Mouse (Mus musculus) forebrain, embryonic 13.5 days (tissue): ENCODE results near the gene Cenpj. TPM values are rescaled to one million over a fixed set of nuclear protein-coding genes. Genes with fewer than 3 reads are reported as not detected.
A peak's percentile ranks its signal among the peaks of the same experiment; 100 is the strongest.

ENCODE experiments used
- ATAC-seq: fragments of 200-750 bp; cut with Nextera tagmentation; 2 replicates; pipeline ENCODE4 v1.8.0; 2017
- H3K27ac ChIP-seq: fragments of 300-500 bp; sonication (generic); 2 replicates; pipeline ENCODE4 v1.5.1; 2015; ENCODE audit warnings: inconsistent platforms, mild to moderate bottlenecking, moderate library complexity
- H3K27me3 ChIP-seq: fragments of 300-500 bp; sonication (generic); 2 replicates; pipeline ENCODE4 v1.6.1; 2015; ENCODE audit warnings: mild to moderate bottlenecking, inconsistent platforms
- H3K36me3 ChIP-seq: fragments of 300-500 bp; sonication (generic); 2 replicates; pipeline ENCODE4 v1.6.1; 2015; ENCODE audit warnings: mild to moderate bottlenecking, inconsistent platforms; ENCODE audit not compliant: poor library complexity, severe bottlenecking
- H3K4me1 ChIP-seq: fragments of 300-500 bp; sonication (generic); 2 replicates; pipeline ENCODE4 v1.6.1; 2015; ENCODE audit warnings: inconsistent platforms
- H3K4me2 ChIP-seq: fragments of 300-500 bp; sonication (generic); 2 replicates; pipeline ENCODE4 v1.6.1; 2015; ENCODE audit warnings: inconsistent platforms, mild to moderate bottlenecking, moderate library complexity
- H3K4me3 ChIP-seq: fragments of 300-500 bp; sonication (generic); 2 replicates; pipeline ENCODE4 v1.5.1; 2015; ENCODE audit warnings: mild to moderate bottlenecking, inconsistent platforms
- H3K9ac ChIP-seq: fragments of 300-500 bp; sonication (generic); 2 replicates; pipeline ENCODE4 v1.6.1; 2015; ENCODE audit warnings: mild to moderate bottlenecking, inconsistent platforms
- H3K9me3 ChIP-seq: fragments of 300-500 bp; sonication (generic); replicated peaks from 2 replicates; pipeline ENCODE4 v1.6.1; 2016; ENCODE audit warnings: inconsistent platforms
- WGBS: fragments of 180-500 bp; shearing (Covaris S2); methylation state at CpG from one replicate; pipeline ENCODE4 v1.1.7; 2015; 5-methylcytosine and 5-hydroxymethylcytosine counted together
- polyA plus RNA-seq: library from polyadenylated mRNA; unstranded; fragments of >200 nt; fragmentation: Nextera tagmentation; extraction: Ambion mirVana; gene quantifications from 2 replicates; pipeline ENCODE4 v1.2.1, GENCODE M21; 2015

Cenpj gene
- polyA plus RNA-seq, 1 experiment from 2014 or later: 16.1 TPM

DNA sequence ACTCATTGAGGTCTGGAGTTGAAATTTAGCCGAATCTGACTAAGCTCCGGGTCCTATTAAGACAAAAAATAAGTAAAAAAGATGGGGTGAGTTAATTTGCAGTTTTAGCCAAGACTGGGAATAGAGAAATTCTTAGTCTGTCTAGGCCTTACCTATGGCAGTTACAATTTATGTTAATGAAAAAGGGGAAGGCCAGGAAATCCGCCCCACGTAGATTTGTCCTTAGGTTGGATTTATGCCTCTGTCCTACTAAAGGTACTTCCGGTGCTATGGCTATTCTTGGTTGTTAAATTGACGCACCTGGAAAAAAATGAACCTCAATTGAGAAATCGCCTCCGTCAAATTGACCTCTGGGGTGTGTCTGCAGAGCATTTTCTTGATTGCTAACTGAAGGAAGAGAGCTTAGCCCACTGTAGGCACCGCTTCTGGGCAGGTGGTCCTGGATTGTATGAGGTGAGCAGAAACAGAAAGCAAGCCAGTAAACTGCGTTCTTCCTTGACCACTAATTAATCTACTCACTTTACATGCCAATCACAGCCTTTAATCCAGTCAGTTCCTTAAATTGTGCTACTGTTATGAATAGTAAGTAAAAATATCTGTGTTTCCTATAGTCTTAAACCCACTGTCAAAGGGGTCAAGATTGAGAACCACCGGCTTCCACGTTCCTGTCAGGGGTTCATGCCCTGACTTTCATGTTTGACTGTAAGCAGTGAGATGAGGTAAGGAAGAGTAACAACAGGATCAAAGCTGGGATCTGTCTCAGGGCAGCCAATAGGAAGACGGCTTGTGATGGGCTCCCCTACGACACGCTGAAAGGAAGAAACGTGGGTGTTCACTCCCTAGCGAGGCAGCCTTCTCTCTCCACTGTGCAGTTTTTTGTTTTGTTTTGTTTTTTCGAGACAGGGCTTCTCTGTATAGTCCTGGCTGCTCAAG lies 1.0 kb upstream of the Cenpj start:
- Histone ChIP-seq H3K27me3 (no peaks in the 10 kb centered on the region; the same call in 1 of the 2 replicates), H3K9ac (no peak overlapping the region), H3K36me3 (no peaks in the 10 kb centered on the region), H3K4me1 (peaks cover 11% of the 10 kb centered on the region), H3K9me3 (no peaks in the 10 kb centered on the region), H3K4me3 (peak overlapping the region; percentile 45; the same call in 1 of the 2 replicates), H3K27ac (no peak overlapping the region), H3K4me2 (peak overlapping the region; percentile 70)
- 78% methylated on average over 18 of the region's 18 CpGs for whole genome bisulfite sequencing
- no peak for ATAC-seq

- WGBS: 76% methylated on average over 2 of the region's 2 CpGs
- ATAC-seq: no peak
- peak overlapping the region; percentile 55; the same call in 1 of the 2 replicates for H3K9ac ChIP-seq
Observed at GRCm38 (mm10) chr14:56572546-56572945, 2.7 kb downstream of the Cenpj start.

GRCm38 (mm10) chr14:56571310-56572093 lies 3.7 kb downstream of the Cenpj start:
- no peaks in the 10 kb centered on the region for H3K36me3 ChIP-seq
- peaks cover 25% of the 10 kb centered on the region for H3K4me1 ChIP-seq
- no peaks in the 10 kb centered on the region for H3K9me3 ChIP-seq
- H3K4me3 ChIP-seq: peak overlapping the region; percentile 72
- no peaks in the 10 kb centered on the region; the same call in 1 of the 2 replicates for H3K27me3 ChIP-seq
- H3K27ac ChIP-seq: peak overlapping the region; percentile 68
- under 1% methylated on average over 59 of the region's 59 CpGs for WGBS
- peak overlapping the region; percentile 72 for H3K9ac ChIP-seq
- ATAC-seq: peak; percentile 100
- H3K4me2 ChIP-seq: peak overlapping the region; percentile 67

More at GRCm38 (mm10) chr14:56572546-56572945, 2.7 kb downstream of the Cenpj start:
- Histone ChIP-seq H3K9me3 (no peaks in the 10 kb centered on the region), H3K4me1 (peaks cover 25% of the 10 kb centered on the region), H3K4me2 (peak overlapping the region; percentile 56), H3K36me3 (no peaks in the 10 kb centered on the region), H3K27me3 (no peaks in the 10 kb centered on the region; the same call in 1 of the 2 replicates), H3K27ac (no peak overlapping the region), H3K4me3 (peak overlapping the region; percentile 72)

- WGBS: 90% methylated on average over 4 of the region's 4 CpGs
Observed at GRCm38 (mm10) chr14:56569041-56569440, 6.2 kb downstream of the Cenpj start.

DNA sequence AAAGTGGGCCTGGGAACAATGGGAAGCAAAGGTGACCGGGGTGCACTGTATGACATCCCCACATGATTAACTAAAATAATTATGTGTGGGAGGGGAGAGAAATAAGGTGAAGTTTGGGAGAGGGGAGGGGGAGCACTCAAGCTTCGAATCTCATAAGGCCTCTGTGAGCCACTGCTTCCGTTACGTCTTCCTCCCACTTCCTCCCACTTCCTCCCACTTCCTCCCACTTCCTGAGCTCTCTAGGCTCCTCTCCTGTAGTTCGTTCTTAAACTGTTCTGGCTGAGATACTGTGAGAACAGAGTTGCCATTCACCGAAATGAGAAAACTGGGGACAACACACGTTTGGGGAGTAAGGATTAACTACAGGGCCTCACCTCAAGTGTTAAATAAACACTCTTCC lies 7.7 kb downstream of the Cenpj start:
- H3K27me3 ChIP-seq: no peaks in the 10 kb centered on the region
- H3K9me3 ChIP-seq: no peaks in the 10 kb centered on the region
- H3K36me3 ChIP-seq: peaks cover 20% of the 10 kb centered on the region
- H3K4me2 ChIP-seq: no peak overlapping the region
- WGBS: 82% methylated on average over 7 of the region's 7 CpGs
- H3K4me3 ChIP-seq: no peak overlapping the region
- ATAC-seq: no peak
- H3K9ac ChIP-seq: no peak overlapping the region
- H3K4me1 ChIP-seq: peaks cover 18% of the 10 kb centered on the region
- H3K27ac ChIP-seq: no peak overlapping the region

More at GRCm38 (mm10) chr14:56569041-56569440, 6.2 kb downstream of the Cenpj start:
- H3K4me2 ChIP-seq: no peak overlapping the region
- H3K9ac ChIP-seq: no peak overlapping the region
- H3K4me3 ChIP-seq: no peak overlapping the region
- peaks cover 7% of the 10 kb centered on the region for H3K36me3 ChIP-seq
- H3K27ac ChIP-seq: no peak overlapping the region
- H3K4me1 ChIP-seq: peaks cover 19% of the 10 kb centered on the region
- H3K9me3 ChIP-seq: no peaks in the 10 kb centered on the region
- no peaks in the 10 kb centered on the region for H3K27me3 ChIP-seq
- ATAC-seq: no peak

GRCm38 (mm10) chr14:56559134-56559533 lies 16.1 kb downstream of the Cenpj start:
- Histone ChIP-seq H3K4me1 (no peaks in the 10 kb centered on the region), H3K27me3 (no peaks in the 10 kb centered on the region), H3K9ac (no peak overlapping the region), H3K4me2 (no peak overlapping the region), H3K4me3 (no peak overlapping the region), H3K36me3 (peaks cover 56% of the 10 kb centered on the region), H3K9me3 (no peaks in the 10 kb centered on the region), H3K27ac (no peak overlapping the region)
- 96% methylated on average over 3 of the region's 3 CpGs for WGBS
- ATAC-seq: no peak

DNA sequence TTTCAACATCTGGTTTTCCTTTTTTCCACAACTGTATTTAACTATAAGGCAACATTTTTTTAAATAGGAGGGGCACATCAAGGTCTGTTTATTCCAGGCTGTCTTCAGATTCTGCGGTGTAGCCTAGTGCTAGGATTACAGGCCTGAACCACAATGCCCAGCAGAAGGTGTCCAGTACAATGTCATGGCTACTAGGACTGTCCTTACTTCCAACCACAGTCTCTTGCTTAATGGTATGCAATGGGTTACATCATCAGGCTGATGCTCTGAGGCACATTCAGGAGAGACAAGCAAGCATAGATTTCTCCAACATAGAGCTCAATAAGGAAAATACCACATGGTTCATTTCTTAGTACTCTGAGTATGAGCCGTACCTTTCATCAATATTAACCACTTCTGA lies 20.5 kb downstream of the Cenpj start:
- peaks cover 69% of the 10 kb centered on the region for H3K36me3 ChIP-seq
- ATAC-seq: no peak

GRCm38 (mm10) chr14:56553331-56553730 lies 21.9 kb downstream of the Cenpj start:
- no peak overlapping the region for H3K4me3 ChIP-seq
- H3K27ac ChIP-seq: no peak overlapping the region
- H3K9ac ChIP-seq: no peak overlapping the region
- no peak for ATAC-seq
- peaks cover 69% of the 10 kb centered on the region for H3K36me3 ChIP-seq
- H3K27me3 ChIP-seq: no peaks in the 10 kb centered on the region
- H3K9me3 ChIP-seq: no peaks in the 10 kb centered on the region
- no peak overlapping the region for H3K4me2 ChIP-seq
- whole genome bisulfite sequencing: 95% methylated on average over 7 of the region's 7 CpGs
- no peaks in the 10 kb centered on the region for H3K4me1 ChIP-seq

More for the DNA sequence above, 20.5 kb downstream of the Cenpj start:
- Histone ChIP-seq H3K4me3 (no peak overlapping the region), H3K27ac (no peak overlapping the region), H3K9me3 (no peaks in the 10 kb centered on the region), H3K4me1 (no peaks in the 10 kb centered on the region), H3K27me3 (no peaks in the 10 kb centered on the region), H3K9ac (no peak overlapping the region), H3K4me2 (no peak overlapping the region)
- WGBS: 97% methylated on average over 2 of the region's 2 CpGs

- Histone ChIP-seq H3K9me3 (no peaks in the 10 kb centered on the region), H3K4me3 (no peak overlapping the region), H3K36me3 (peaks cover 69% of the 10 kb centered on the region), H3K27me3 (no peaks in the 10 kb centered on the region), H3K27ac (no peak overlapping the region), H3K4me1 (no peaks in the 10 kb centered on the region), H3K9ac (no peak overlapping the region), H3K4me2 (no peak overlapping the region)
- 93% methylated on average over 6 of the region's 6 CpGs for WGBS
- no peak for ATAC-seq
Observed at GRCm38 (mm10) chr14:56552924-56553323, 22.3 kb downstream of the Cenpj start.

DNA sequence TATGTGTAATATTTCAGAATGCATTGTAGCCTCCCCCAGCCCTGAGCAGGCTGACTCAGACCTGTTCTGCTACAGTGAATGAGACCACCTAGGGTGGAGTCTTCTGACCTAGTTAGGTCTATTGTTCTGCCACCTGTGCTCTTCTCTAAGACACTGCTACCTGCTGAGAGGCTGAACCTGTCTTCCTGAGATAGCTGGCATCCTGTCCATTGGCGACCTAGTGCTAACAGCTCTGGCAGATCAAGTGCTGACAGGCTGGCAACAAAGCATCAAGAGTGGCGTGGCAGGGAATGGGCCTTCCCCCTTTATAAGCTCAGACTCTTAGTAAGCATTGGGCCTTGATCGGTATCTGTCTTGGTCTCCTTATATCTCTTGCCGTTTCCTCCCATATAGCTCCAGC lies 24.3 kb downstream of the Cenpj start:
- no peaks in the 10 kb centered on the region for H3K4me1 ChIP-seq
- no peak overlapping the region for H3K9ac ChIP-seq
- no peak for ATAC-seq
- no peak overlapping the region for H3K4me3 ChIP-seq
- no peaks in the 10 kb centered on the region for H3K27me3 ChIP-seq
- peaks cover 62% of the 10 kb centered on the region for H3K36me3 ChIP-seq
- WGBS: 90% methylated on average over 4 of the region's 4 CpGs
- H3K4me2 ChIP-seq: no peak overlapping the region
- no peaks in the 10 kb centered on the region for H3K9me3 ChIP-seq
- no peak overlapping the region for H3K27ac ChIP-seq

- no peaks in the 10 kb centered on the region for H3K4me1 ChIP-seq
- no peak for ATAC-seq
- no peaks in the 10 kb centered on the region for H3K9me3 ChIP-seq
- H3K9ac ChIP-seq: no peak overlapping the region
- H3K4me3 ChIP-seq: no peak overlapping the region
- no peak overlapping the region for H3K27ac ChIP-seq
- no peak overlapping the region for H3K4me2 ChIP-seq
- H3K36me3 ChIP-seq: peaks cover 41% of the 10 kb centered on the region
- H3K27me3 ChIP-seq: no peaks in the 10 kb centered on the region
- 94% methylated on average over 4 of the region's 4 CpGs for WGBS
Observed at GRCm38 (mm10) chr14:56545491-56545890, 29.7 kb downstream of the Cenpj start.

DNA sequence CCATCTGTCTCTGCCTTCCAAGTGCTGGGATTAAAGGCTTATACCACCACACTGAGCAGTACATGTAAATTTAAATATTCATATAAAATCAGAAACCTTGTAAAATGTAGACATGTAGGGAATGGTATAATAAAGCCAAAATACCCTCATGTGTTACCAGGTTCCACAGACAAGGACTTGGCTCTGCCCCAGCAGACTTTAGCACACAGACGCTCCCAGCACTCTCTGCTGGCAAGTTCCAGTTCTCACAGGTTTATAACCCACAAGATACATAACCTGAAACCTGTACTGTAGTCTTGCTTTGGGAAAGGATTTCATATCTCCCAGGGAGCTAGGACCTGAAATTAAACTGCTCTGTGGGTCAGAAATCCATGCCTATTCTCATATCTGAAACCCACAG lies 30.3 kb downstream of the Cenpj start:
- H3K36me3 ChIP-seq: peaks cover 38% of the 10 kb centered on the region
- H3K27me3 ChIP-seq: no peaks in the 10 kb centered on the region
- H3K4me3 ChIP-seq: no peak overlapping the region
- H3K9me3 ChIP-seq: no peaks in the 10 kb centered on the region
- no peak overlapping the region for H3K4me2 ChIP-seq
- H3K4me1 ChIP-seq: no peaks in the 10 kb centered on the region
- WGBS: 97% methylated on average over 1 of the region's 1 CpGs
- ATAC-seq: no peak
- no peak overlapping the region for H3K27ac ChIP-seq
- no peak overlapping the region for H3K9ac ChIP-seq
